ENCODE assay signal across 7 mouse cellular contexts in the genomic region with DNA sequence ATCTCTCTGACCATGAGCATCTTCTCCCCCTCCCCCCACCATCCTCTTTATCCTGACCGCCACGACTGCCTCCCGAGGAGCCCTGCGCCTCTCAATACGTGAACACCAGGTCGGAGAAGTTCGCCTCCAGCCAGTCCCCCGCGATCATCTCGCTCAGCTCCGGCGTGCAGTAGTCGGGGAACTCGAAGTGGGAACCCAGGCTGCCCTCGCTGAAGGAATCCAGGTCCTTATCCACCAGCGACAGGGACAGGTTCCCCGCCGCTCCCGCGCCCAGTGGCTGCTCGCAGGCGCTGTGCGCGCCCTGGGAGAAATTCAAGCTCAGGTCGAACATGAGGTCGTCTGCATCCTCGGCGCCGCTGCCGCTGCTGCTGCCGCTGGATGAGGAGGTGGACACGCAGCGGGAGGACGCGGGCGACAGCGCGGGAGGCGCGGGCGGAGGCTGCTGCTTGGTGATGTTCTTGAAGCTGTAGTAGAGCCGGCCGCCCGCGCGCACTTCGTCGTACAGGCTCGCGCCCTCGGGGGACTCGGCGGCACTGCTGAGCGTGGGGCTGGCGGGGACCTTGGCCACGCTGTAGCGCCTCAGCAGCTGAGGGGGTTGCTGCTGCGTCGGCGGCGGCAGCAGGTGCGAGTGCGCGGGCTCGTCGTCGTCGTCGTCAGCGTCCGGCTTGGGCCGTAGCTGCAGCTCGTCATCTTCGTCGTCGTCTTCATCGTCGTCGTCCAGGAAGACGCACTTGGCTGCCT. TPM values are rescaled to one million over a fixed set of nuclear protein-coding genes. Genes with fewer than 3 reads are reported as not detected.
A peak's percentile ranks its signal among the peaks of the same experiment; 100 is the strongest.
DNase-seq lines count a peak whose midpoint lies in the region; ATAC-seq and TF ChIP-seq lines count a peak whose summit lies in the region.

No protein-coding gene starts in this region.

- ATAC-seq in kidney, postnatal 0 days (replicated peaks; ENCODE audit: low FRiP score, low read depth): no peak
- no peak for ATAC-seq in limb, embryonic 15.5 days (ENCODE audit: insufficient number of reproducible peaks, low FRiP score, low TSS enrichment, low read depth)
- no peak for ATAC-seq in neural tube, embryonic 11.5 days (ENCODE audit: insufficient read depth, low FRiP score, low TSS enrichment)

- under 1% methylated on average over 75 of the region's 80 CpGs for WGBS in kidney, postnatal 0 days
- under 1% methylated on average over 79 of the region's 80 CpGs for WGBS in limb, embryonic 15.5 days
- WGBS in neural tube, embryonic 11.5 days: under 1% methylated on average over 78 of the region's 80 CpGs

- peak; percentile 58 for DNase-seq in R1 (ENCODE audit: low read depth, low spot score)
- peak; percentile 79 to 81 for DNase-seq in cerebellum, postnatal 10 days
- DNase-seq in frontal cortex, postnatal 14 days (ENCODE audit: low spot score in 2 of 2): peak; percentile 39 to 52
- peak; percentile 64 for DNase-seq in kidney, postnatal 0 days (ENCODE audit: low spot score)
- peak; percentile 71 for DNase-seq in neural tube, embryonic 11.5 days (ENCODE audit: low spot score)
- no peak for DNase-seq in natural killer cell, adult 2 months (ENCODE audit: low spot score in 2 of 2)

- peak overlapping the region; percentile 96 for H3K4me2 ChIP-seq in kidney, postnatal 0 days (ENCODE audit: low read length)
- peak overlapping the region; percentile 80 for H3K4me2 ChIP-seq in limb, embryonic 15.5 days
- H3K4me2 ChIP-seq in neural tube, embryonic 11.5 days (ENCODE audit: low read depth): peak overlapping the region; percentile 50

- peak overlapping the region; percentile 61 for H3K9ac ChIP-seq in kidney, postnatal 0 days (ENCODE audit: low read depth, low read length)
- H3K9ac ChIP-seq in limb, embryonic 15.5 days: peak overlapping the region; percentile 80
- H3K9ac ChIP-seq in neural tube, embryonic 11.5 days (ENCODE audit: low read length): peak overlapping the region; percentile 100

- H3K4me1 ChIP-seq in kidney, postnatal 0 days (replicated peaks; ENCODE audit: insufficient read depth, low read length): no peaks in the 10 kb centered on the region; the same call in 1 of the 2 replicates
- H3K4me1 ChIP-seq in limb, embryonic 15.5 days: 0 out of 2 replicates have a peak, but pooled peaks cover 7% of the 10 kb centered on the region
- H3K4me1 ChIP-seq in neural tube, embryonic 11.5 days (ENCODE audit: control insufficient read depth, insufficient read depth, low read length): peaks cover 4% of the 10 kb centered on the region; the same call in 1 of the 2 replicates

- no peak for TF ChIP-seq CTCF in kidney, postnatal 0 days (IDR thresholded peaks at IDR 0.05; ENCODE audit: low read depth)

- peak overlapping the region; percentile 72 for H3K4me3 ChIP-seq in kidney, postnatal 0 days (replicated peaks; ENCODE audit: low read depth, low read length)
- H3K4me3 ChIP-seq in limb, embryonic 15.5 days: peak overlapping the region; percentile 81
- peak overlapping the region; percentile 99 for H3K4me3 ChIP-seq in neural tube, embryonic 11.5 days (ENCODE audit: low read depth, low read length)

- H3K9me3 ChIP-seq in kidney, postnatal 0 days (replicated peaks; ENCODE audit: low read length): no peaks in the 10 kb centered on the region
- H3K9me3 ChIP-seq in limb, embryonic 15.5 days: no peaks in the 10 kb centered on the region
- H3K9me3 ChIP-seq in neural tube, embryonic 11.5 days (ENCODE audit: control insufficient read depth, low read length): no peaks in the 10 kb centered on the region

- no peaks in the 10 kb centered on the region for H3K27me3 ChIP-seq in kidney, postnatal 0 days (ENCODE audit: insufficient read depth, low read length)
- no peaks in the 10 kb centered on the region for H3K27me3 ChIP-seq in limb, embryonic 15.5 days
- H3K27me3 ChIP-seq in neural tube, embryonic 11.5 days (ENCODE audit: control insufficient read depth, insufficient read depth, low read length): no peaks in the 10 kb centered on the region

- no peaks in the 10 kb centered on the region for H3K36me3 ChIP-seq in kidney, postnatal 0 days (ENCODE audit: insufficient read depth, low read length)
- H3K36me3 ChIP-seq in limb, embryonic 15.5 days: no peaks in the 10 kb centered on the region
- H3K36me3 ChIP-seq in neural tube, embryonic 11.5 days (ENCODE audit: control insufficient read depth, insufficient read depth, low read length): no peaks in the 10 kb centered on the region

- peak overlapping the region; percentile 82 for H3K27ac ChIP-seq in kidney, postnatal 0 days
- H3K27ac ChIP-seq in limb, embryonic 15.5 days: peak overlapping the region; percentile 97
- peak overlapping the region; percentile 100 for H3K27ac ChIP-seq in neural tube, embryonic 11.5 days (ENCODE audit: low read depth, low read length)

RNA-seq across cellular contexts. Expression of gene Sox11, which starts 1.1 kb away (rescaled TPM):
- polyA plus RNA-seq in kidney, postnatal 0 days (2015; fragmentation: Nextera tagmentation; extraction: Ambion mirVana): 35.4 and 40.8 TPM in 2 replicates
- polyA plus RNA-seq in limb, embryonic 15.5 days (2015; fragmentation: Nextera tagmentation; extraction: Ambion mirVana): 59.0 and 68.9 TPM in 2 replicates
- polyA plus RNA-seq in neural tube, embryonic 11.5 days (2014; fragmentation: Nextera tagmentation; extraction: Ambion mirVana): 589 and 601 TPM in 2 replicates

Comparison
In these comparisons a context has a peak if more than half of its experiments do, and no peak if none do; other contexts are left out.
1. DNase-seq: peak in R1 (single experiment), cerebellum, postnatal 10 days (2 of 2), frontal cortex, postnatal 14 days (2 of 2), kidney, postnatal 0 days (single experiment) and neural tube, embryonic 11.5 days (single experiment); none in natural killer cell, adult 2 months (0 of 2).
2. Peak in every context shown above with its lines, with median percentiles within 50 percentile points of each other: H3K27ac ChIP-seq, H3K4me2 ChIP-seq, H3K4me3 ChIP-seq and H3K9ac ChIP-seq.